Mouse (Mus musculus) CD4-positive, CD25-positive, alpha-beta regulatory T cell, adult 4 months (primary cell): ENCODE data around the gene Gm47841. TPM values are rescaled to one million over a fixed set of nuclear protein-coding genes. Genes with fewer than 3 reads are reported as not detected.

Experiments
- ATAC-seq: one replicate; pipeline ENCODE4 v1.8.0; 2017
- polyA plus RNA-seq, 2 experiments: library from polyadenylated mRNA; unstranded; fragments of 100-300 nt; shearing (Covaris generic); gene quantifications; one replicate each; pipeline ENCODE4 v1.2.1; 2017

The Gm47841 gene
- polyA plus RNA-seq, 2 experiments from 2014 or later = not detected

- ATAC-seq = no peak
These were observed 26.9 kb upstream of the Gm47841 start for GRCm38 (mm10) chr15:101074067-101074466.

DNA sequence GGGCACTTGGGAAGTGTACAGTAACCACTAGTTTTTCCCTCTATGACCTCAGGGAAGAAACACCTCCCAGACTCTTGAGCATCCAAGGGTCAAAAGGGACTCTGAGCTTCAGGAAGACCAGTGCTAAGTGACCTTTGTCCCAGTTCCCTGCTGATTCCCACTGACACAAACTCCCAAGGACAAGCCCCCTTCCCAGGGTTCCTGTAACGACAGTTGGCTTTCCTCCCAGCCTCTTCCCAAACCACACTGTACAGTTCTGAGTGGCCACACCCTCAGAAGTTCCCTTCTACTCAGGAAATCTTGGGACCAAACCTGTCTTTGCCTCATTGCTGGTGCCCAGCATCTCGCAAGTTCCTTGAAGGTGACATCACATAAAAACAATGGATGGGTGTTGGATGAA lies 25.5 kb upstream of the Gm47841 start:
- ATAC-seq = no peak

GRCm38 (mm10) chr15:101070762-101071161 lies 23.6 kb upstream of the Gm47841 start:
- no peak for ATAC-seq

DNA sequence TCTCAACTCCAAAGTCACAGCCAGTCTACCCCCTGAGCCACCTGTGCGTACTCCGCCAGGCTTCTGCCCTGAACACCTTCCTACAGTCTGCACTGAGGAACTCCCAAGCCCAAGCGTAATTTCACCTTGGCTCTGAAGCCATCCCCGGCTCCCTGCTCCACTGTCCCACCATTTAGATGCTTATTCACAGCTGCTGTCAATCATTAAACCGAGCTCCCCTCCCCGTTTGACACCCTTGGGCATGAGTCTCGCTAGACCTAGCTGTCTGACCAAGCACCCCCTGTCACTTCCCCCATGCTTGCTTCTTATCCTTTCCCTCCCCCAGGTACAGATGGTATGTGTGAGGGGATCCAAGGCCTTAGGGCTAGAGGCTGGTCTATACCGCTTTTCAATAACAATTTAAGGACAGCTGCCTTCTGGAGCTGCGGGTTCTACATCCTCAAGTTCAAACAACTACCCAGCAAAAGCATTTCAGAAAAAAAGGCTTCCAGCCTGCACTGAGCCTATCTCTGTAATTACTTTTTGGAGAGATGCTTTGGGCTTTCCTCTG lies 22.5 kb upstream of the Gm47841 start:
- no peak for ATAC-seq

DNA sequence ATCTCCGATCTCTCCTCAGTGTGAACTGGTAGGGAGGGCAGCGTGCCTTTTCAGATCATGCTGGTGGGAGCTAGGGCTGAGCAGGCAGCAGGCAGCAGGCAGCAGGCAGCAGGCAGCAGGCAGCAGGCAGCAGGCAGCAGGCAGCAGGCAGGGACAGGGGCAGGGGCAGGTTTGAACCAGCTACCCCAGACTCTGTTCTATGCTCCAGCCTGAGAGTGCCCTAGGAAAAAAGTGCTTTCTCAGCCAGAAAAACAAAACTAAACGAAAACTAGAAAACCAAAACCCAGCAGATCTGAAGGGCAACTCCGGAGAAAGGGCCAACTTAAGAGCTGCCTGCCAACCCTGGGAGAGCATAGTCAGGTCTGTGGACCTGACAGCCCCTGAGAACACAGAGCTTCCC lies 21.5 kb upstream of the Gm47841 start:
- ATAC-seq = no peak

- no peak for ATAC-seq
These were observed 20.8 kb upstream of the Gm47841 start for GRCm38 (mm10) chr15:101068029-101068428.

DNA sequence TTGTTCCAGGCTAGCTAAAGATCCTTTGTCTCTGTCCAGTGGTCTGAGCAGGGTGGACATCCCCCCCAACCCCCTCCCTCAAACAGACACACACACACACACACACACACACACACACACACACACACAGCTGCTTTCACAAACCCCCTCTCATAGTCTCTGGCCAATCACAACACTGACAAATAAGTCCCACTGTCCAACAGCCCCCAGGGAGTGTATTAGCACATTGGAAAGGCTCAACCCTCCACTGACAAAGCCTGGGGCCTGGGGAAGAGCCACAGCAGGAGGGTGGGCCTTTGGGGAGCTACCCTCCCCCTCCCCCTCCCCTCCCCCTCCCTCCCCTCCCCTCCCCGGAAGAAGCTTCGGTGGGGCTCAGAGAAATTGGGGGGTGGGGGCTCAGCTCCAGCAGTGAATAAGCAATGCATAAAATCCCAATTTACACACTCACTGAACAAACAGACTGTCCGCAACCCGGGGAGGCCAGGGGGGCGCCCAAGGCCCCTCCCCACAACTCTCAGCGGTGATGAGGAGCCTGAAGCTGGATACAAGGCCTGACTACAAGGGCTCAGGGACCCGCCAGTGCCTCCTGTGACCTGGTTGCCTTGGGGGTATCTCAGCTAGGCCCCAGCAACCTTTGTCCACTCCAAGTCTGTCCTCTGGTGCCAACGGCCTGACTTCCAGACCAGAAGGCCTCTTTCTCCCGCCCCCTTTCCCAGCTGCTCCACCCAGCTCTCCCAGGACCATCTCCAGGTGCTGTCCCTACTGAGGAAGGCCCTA lies 19.9 kb upstream of the Gm47841 start:
- no peak for ATAC-seq

GRCm38 (mm10) chr15:101066364-101066847 lies 19.2 kb upstream of the Gm47841 start:
- ATAC-seq = no peak

- ATAC-seq = no peak
These were observed 17.9 kb upstream of the Gm47841 start for GRCm38 (mm10) chr15:101065069-101065468.

GRCm38 (mm10) chr15:101060280-101060852 lies 13.2 kb upstream of the Gm47841 start:
- ATAC-seq = no peak

DNA sequence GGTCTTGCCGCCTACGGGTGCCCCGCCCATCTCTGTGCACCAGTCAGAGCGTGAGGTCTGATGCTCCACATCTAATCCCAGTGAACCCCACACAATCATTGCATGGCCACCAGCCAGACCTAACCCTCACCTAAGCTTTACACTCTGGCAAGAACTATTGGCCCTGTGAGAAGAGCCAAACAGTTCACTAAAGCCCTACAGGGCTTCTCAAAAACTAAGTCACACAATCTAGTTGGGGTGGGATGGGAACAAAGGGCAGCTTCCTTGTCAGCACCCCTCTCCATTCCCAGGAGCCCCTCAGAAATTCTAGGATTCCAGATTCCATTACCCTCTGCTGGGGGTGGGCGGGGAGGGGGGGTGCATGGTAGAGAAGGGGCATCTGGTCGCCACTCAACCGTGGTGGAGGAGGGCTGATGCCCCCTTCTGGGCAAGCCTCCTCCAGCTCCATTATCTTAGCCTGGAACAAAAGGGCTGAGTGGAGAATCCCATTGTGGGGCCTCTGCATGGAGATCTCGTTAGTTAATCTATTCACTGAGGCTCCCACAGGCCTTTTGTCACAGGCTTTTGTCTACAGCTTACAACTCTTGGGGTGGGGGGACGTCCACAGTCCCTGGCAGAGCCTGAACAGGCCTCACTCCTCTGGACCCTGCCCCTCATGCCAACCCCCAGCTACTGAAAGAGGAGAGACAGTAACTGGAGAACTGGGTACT lies 12.5 kb upstream of the Gm47841 start:
- no peak for ATAC-seq

DNA sequence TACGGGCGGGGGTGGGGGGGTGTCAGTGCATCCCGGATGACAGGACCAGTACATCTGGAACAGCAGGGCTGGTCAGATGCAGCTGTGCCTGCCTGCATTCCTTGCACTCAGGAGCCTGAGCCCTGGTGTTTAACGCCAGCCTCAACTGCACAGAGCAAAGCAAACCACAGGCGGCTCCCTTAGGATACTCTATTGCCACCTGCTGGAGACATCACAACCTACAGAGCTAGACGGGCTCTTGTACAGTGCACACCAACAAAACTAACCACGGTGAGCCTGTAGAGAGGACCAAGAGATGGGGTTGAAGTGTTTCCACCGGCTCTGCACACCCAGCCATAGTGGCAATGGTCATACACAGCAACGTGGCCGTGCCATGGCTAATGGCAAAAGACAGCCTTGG lies 9.0 kb upstream of the Gm47841 start:
- ATAC-seq = no peak

- ATAC-seq = no peak
These were observed 7.3 kb upstream of the Gm47841 start for GRCm38 (mm10) chr15:101054541-101054940.

GRCm38 (mm10) chr15:101053832-101054459 lies 6.7 kb upstream of the Gm47841 start:
- no peak for ATAC-seq

DNA sequence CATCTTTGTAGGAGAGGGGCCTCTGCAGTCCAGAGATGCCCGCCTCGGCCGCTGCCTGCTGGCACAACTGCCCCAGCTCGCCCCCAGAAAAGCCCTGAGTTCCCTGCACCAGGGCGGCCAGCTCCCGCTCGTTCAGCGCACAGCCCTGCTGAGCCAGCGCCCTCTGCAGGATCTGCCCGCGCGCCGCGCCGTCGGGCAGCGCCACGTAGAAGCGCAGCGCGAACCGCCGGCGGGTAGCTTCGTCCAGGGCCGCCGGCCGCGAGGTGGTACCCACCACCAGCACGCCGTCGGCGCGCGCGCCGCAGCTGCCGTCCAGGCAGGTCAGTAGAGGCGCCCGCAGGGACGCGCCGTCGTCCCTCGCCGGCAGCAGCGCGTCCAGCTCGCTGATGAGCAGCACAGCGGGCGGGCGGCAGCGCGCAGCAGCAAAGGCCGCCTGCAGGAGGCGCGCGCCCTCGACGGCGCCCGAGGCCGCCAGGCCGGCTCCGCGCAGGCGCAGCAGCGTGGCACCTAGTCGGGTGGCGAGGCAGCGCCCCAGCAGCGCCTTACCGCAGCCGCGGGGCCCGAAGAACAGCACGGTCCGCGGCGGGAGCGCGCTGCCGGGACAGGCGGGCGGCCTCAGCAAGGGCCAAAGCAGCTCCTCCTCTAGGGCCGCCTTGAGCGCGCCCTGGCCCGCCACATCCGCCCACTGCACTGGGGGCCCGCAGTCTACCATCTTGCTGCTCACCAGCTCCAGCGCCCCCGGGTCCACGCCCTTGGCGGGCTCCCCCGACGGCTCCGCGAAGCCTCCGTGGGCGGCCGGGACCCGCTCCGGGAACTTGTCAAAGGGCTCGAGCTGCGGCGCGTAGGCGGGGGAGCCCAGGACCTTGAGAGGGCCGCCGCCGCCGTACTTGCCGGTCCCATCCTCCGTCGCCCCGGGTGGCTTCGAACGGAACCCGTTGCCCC lies 5.6 kb upstream of the Gm47841 start:
- ATAC-seq = no peak

DNA sequence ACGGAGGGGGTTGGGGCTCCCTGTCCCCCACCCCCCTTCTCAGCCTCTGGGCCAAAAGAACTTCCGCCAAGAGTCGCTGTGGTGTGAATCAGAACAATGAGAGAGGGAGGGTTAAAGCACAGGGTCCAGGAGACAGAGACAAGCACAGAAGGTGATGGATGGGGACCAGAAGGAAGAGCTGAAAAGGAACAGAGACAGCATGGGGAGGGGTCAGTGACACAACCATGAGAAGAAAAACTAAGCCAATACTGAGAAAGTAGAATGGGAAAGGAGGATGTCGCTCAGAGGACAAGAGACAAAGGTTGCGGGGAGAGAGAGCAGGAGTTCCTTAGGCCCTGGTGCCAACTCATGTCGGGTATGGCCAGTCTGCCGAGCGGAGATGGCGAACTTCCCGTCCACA lies 4.7 kb upstream of the Gm47841 start:
- no peak for ATAC-seq

DNA sequence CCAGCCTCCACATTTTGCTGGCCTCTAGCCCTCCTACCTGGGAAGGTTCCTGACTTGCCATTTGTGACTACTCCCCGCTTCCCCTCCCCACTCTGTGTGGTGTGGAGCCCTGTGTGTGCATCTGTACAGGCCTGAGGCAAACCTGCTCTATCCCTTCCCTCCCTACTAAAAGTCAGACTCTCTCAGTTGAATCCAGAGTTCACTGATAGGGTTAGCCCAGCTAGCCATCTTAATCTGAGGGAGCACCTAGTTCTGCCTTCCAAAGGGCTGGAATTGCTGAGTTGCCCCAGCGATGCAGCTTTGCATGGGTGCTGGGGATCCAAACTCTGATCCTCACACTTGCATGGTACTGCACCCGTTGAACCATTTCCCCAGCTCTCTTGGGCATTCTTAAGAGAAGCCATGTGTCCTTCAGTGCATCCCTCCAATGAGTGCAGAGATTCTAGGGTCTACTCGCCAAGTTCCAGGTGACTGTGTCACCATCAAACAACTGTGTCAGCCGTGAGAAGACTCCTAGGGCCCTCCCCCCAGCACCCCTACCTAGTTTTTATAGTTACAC lies 1.2 kb upstream of the Gm47841 start:
- no peak for ATAC-seq

DNA sequence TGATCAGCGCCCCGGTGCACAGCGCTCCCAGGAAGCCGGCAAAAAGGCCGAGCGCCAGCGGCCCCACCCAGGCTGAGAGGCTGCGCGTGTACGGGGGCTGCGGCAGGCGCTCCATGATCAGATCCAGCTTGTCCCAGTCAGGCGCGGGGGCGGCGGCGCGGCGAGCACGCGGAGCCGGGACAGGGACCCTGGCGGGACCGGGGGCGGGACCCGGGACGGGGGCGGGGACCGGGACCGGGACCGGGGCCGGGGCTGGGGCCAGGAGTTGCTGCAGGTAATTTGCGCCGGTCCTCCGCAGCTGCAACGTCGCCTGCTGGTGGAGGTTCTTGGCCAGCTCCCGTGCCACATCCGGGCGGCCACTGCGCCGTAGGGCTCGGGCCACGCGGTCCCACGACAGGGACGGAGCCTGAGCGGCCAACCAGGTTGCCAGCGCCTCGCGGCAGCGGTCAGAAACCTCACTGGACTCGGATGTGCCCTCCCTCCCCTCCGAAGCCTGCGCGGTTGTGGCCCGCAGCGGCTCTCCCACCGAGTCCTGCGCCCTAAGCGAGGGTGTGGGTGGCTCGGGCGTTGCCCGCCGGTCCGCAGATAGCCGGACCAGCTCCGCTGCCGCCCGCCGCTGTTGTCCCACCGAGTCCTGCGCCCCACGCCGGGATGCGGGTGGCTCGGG lies 537 bp downstream of the Gm47841 start:
- ATAC-seq = no peak

DNA sequence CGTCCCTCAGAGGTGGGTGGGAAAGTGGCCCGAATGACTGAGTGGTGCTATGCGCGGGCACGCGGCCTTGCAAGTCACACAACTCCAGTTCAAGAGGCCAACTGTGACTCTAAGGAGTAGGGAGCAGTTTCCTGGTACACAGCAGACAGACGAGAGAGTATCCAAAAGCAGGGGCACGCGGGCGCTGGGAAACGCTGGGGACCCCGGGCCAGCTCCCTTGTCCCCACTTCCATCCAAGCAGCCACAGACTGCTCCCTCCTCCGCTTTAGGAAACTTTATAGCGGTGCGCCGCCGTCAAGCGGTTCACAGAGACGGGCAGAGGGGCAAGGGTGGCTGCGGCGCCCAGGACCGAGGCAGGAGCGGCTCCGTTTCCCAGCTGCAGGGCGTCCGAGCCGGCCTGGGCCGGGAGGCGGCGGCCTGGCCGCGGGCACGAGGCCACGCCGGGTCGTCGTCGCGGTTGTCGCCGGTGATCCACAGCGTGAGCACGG lies 1.1 kb downstream of the Gm47841 start:
- no peak for ATAC-seq

DNA sequence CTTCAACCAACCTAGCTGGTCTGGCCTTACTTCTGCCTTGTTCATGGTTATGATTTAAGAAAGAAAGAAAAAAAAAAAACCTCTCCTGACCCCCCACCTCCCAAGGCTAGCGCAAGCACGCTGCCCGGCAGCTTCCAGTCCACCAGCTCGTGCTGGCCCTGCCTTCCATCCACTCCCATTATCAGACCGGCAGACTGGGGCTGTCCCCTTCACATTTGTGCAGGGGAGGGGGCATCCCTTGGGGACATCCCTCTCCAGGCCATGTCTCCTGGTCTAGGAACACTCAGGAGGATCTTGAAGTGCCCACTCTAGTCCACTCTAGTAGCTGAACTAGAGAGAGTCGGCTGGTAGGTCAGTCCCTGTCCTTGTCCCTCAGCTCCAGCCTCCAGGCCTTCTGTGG lies 2.7 kb downstream of the Gm47841 start:
- no peak for ATAC-seq

DNA sequence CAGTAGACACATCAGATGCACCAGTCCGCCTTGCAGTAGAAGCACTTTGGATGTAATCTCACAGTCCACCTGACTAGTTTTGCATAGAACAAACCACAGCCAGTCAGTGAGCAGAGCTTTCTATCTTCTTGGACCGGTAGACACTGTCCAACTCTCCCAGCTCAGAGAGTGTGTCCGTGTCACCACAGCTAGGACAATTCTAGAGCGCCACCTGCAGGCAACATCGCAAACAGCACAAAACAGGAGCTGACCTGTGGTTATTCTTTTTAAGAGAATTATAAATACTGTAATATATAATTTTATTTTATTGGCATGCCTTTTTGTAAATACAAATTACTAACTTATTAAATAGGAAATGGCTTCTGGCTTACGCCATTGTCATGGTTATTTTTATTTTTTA lies 4.6 kb downstream of the Gm47841 start:
- ATAC-seq = no peak
